Mouse (Mus musculus): ENCODE results near the gene Hipk2.

- TF ChIP-seq CTCF (IDR thresholded peaks at IDR 0.05; ENCODE audit: low read depth) (no peak), EP300 (optimal IDR thresholded peaks at IDR 0.05) (no peak)
These were observed 15.7 kb downstream of the Hipk2 start for GRCm38 (mm10) chr6:38860301-38860700.
